Mouse (Mus musculus) liver, embryonic 13.5 days (tissue): Measurements from ENCODE around the gene Ttyh3. TPM values are rescaled to one million over a fixed set of nuclear protein-coding genes. Genes with fewer than 3 reads are reported as not detected.
A peak's percentile ranks its signal among the peaks of the same experiment; 100 is the strongest.

Source experiments
- ATAC-seq: fragments of 200-750 bp; cut with Nextera tagmentation; 2 replicates; pipeline ENCODE4 v1.8.0; 2017; ENCODE audit warnings: low read depth, mild to moderate bottlenecking, moderate number of reproducible peaks, moderate library complexity
- DNase-seq: peaks from one replicate; pipeline ENCODE4 v3.0.0; 2022
- H3K27ac ChIP-seq: fragments of 300-500 bp; sonication (generic); 2 replicates; pipeline ENCODE4 v1.5.1; 2015; ENCODE audit warnings: moderate library complexity, mild to moderate bottlenecking, inconsistent platforms
- H3K27me3 ChIP-seq: fragments of 300-500 bp; sonication (generic); 2 replicates; pipeline ENCODE4 v1.6.1; 2015; ENCODE audit warnings: mild to moderate bottlenecking, inconsistent platforms
- H3K36me3 ChIP-seq: fragments of 300-500 bp; sonication (generic); 2 replicates; pipeline ENCODE4 v1.6.1; 2015; ENCODE audit warnings: mild to moderate bottlenecking, inconsistent platforms
- H3K4me1 ChIP-seq: fragments of 300-500 bp; sonication (generic); replicated peaks from 2 replicates; pipeline ENCODE4 v1.6.1; 2015; ENCODE audit warnings: inconsistent platforms
- H3K4me2 ChIP-seq: fragments of 300-500 bp; sonication (generic); 2 replicates; pipeline ENCODE4 v1.6.1; 2015; ENCODE audit warnings: inconsistent platforms, mild to moderate bottlenecking, moderate library complexity
- H3K4me3 ChIP-seq: fragments of 300-500 bp; sonication (generic); replicated peaks from 2 replicates; pipeline ENCODE4 v1.5.1; 2015; ENCODE audit warnings: mild to moderate bottlenecking, inconsistent platforms
- H3K9ac ChIP-seq: fragments of 300-500 bp; sonication (generic); 2 replicates; pipeline ENCODE4 v1.6.1; 2015; ENCODE audit warnings: mild to moderate bottlenecking, inconsistent platforms
- H3K9me3 ChIP-seq: fragments of 300-500 bp; sonication (generic); replicated peaks from 2 replicates; pipeline ENCODE4 v1.6.1; 2016; ENCODE audit warnings: inconsistent platforms
- WGBS: fragments of 180-500 bp; shearing (Covaris S2); methylation state at CpG from one replicate; pipeline ENCODE4 v1.1.7; 2015; ENCODE audit not compliant: insufficient replicate concordance; 5-methylcytosine and 5-hydroxymethylcytosine counted together
- polyA plus RNA-seq: library from polyadenylated mRNA; unstranded; fragments of >200 nt; fragmentation: Nextera tagmentation; extraction: Ambion mirVana; gene quantifications from 2 replicates; pipeline ENCODE4 v1.2.1, GENCODE M21; 2015

Ttyh3 gene
- polyA plus RNA-seq, 1 experiment from 2014 or later = 4.8 TPM

GRCm38 (mm10) chr5:140624961-140625360 is 23.9 kb downstream of the Ttyh3 start:
- H3K27ac ChIP-seq = no peak overlapping the region
- DNase-seq (no peak), ATAC-seq (no peak)
- H3K27me3 ChIP-seq = no peaks in the 10 kb centered on the region
- H3K9me3 ChIP-seq = no peaks in the 10 kb centered on the region
- peaks cover 57% of the 10 kb centered on the region for H3K36me3 ChIP-seq
- H3K4me2 ChIP-seq = no peak overlapping the region
- 85% methylated on average over 13 of the region's 13 CpGs for WGBS
- H3K9ac ChIP-seq = no peak overlapping the region
- no peak overlapping the region for H3K4me3 ChIP-seq
- peaks cover 8% of the 10 kb centered on the region for H3K4me1 ChIP-seq

DNA sequence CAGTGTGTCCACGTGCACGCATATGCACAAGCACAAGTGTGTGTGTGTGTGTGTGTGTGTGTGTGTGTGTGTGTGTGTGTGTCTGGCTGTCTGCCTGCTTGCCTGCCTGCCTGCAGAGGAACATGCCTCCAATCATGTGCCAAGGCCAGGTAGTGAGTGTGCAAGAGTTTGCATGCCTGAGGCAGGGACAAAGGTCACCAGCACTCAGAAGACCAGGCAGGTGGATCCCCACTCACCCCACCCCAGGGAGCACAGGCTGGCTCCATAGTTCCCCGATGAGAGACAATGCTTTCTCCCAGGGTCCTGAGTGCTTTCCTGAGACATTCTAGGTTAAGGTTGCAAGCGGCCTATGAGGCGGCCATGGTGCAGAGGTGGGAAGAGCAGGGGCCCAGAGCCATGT is 24.6 kb downstream of the Ttyh3 start:
- Histone ChIP-seq H3K9me3 (no peaks in the 10 kb centered on the region), H3K27ac (no peak overlapping the region), H3K36me3 (peaks cover 51% of the 10 kb centered on the region), H3K4me2 (no peak overlapping the region), H3K4me1 (peaks cover 14% of the 10 kb centered on the region), H3K4me3 (no peak overlapping the region), H3K9ac (no peak overlapping the region), H3K27me3 (no peaks in the 10 kb centered on the region)
- no peak for ATAC-seq
- no peak for DNase-seq
- WGBS = 76% methylated on average over 5 of the region's 5 CpGs

- 46% methylated on average over 4 of the region's 4 CpGs for WGBS
- ATAC-seq (no peak), DNase-seq (no peak)
- Histone ChIP-seq H3K4me2 (no peak overlapping the region), H3K4me1 (peaks cover 14% of the 10 kb centered on the region), H3K9ac (no peak overlapping the region), H3K27ac (no peak overlapping the region), H3K9me3 (no peaks in the 10 kb centered on the region), H3K36me3 (peaks cover 47% of the 10 kb centered on the region), H3K27me3 (no peaks in the 10 kb centered on the region), H3K4me3 (no peak overlapping the region)
These were observed 25.0 kb downstream of the Ttyh3 start for GRCm38 (mm10) chr5:140623791-140624190.

DNA sequence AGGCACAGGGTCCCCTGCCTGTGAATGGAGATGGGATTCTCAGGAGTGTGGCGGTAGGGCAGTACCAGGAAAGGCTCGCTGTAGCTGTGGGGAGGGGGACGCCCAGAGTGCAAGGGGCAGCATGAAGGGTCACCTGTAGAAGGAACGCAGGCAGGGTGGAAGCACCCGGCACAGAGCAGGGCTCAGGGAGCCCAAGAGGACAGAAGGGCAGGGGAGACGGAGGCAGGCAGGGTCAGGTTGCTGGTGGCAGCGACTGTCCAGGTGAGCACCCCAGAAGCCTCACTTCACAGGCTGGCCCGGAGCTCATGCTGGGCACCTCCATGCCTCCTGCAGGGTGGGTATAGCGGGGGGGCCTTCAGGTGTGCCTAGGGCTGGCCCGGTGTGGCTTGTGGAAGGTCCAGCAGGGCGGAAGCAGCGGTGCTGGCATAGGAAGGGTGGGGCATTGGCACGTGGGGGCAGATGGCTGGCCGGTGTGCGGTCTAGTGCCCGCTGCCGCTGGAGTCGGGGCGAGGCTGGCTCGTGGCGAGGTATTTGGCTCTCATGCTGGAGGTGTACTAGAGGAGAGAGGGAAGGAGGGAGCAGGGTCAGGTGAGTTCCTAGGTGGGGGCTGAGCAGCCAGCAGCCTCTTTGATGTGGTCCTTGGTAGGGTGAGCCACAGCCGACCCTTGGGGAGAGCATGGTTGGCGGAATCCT is 25.7 kb downstream of the Ttyh3 start:
- DNase-seq (no peak), ATAC-seq (no peak)
- H3K4me1 ChIP-seq = peaks cover 17% of the 10 kb centered on the region
- H3K27ac ChIP-seq = no peak overlapping the region
- H3K36me3 ChIP-seq = peaks cover 40% of the 10 kb centered on the region
- no peak overlapping the region for H3K4me2 ChIP-seq
- no peak overlapping the region for H3K9ac ChIP-seq
- H3K27me3 ChIP-seq = no peaks in the 10 kb centered on the region
- no peak overlapping the region for H3K4me3 ChIP-seq
- 88% methylated on average over 23 of the region's 23 CpGs for WGBS
- no peaks in the 10 kb centered on the region for H3K9me3 ChIP-seq

- Histone ChIP-seq H3K27ac (no peak overlapping the region), H3K4me2 (no peak overlapping the region), H3K9me3 (no peaks in the 10 kb centered on the region), H3K9ac (no peak overlapping the region), H3K4me3 (no peak overlapping the region), H3K4me1 (peaks cover 33% of the 10 kb centered on the region), H3K27me3 (no peaks in the 10 kb centered on the region), H3K36me3 (peaks cover 24% of the 10 kb centered on the region)
- no peak for DNase-seq
- 64% methylated on average over 10 of the region's 10 CpGs for whole genome bisulfite sequencing
- ATAC-seq = no peak
These were observed 27.3 kb downstream of the Ttyh3 start for GRCm38 (mm10) chr5:140621517-140621916.

DNA sequence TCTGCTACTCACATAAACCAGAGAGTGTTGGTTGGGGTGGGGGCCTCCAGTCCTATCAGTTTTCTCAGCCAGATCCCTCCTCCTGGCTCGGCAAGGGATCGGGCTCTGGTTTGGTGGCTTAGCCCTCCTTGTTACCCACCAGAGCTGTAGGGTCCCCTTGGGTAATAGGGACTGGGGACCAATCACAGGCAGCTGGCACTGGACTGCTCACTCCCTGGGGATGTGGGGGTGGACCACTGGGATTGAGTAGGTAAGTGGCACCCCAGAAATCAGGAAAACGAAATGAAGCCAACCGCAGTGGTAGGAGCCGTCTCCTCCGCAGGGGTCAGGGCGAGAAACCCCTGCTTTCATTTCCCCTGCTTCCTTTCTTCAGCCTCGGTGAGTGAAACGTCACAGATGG is 27.7 kb downstream of the Ttyh3 start:
- WGBS = 76% methylated on average over 9 of the region's 9 CpGs
- H3K4me3 ChIP-seq = no peak overlapping the region
- H3K9me3 ChIP-seq = no peaks in the 10 kb centered on the region
- H3K27me3 ChIP-seq = no peaks in the 10 kb centered on the region
- DNase-seq (no peak), ATAC-seq (no peak)
- H3K27ac ChIP-seq = no peak overlapping the region
- H3K9ac ChIP-seq = no peak overlapping the region
- peaks cover 37% of the 10 kb centered on the region for H3K4me1 ChIP-seq
- no peak overlapping the region for H3K4me2 ChIP-seq
- H3K36me3 ChIP-seq = peaks cover 20% of the 10 kb centered on the region

DNA sequence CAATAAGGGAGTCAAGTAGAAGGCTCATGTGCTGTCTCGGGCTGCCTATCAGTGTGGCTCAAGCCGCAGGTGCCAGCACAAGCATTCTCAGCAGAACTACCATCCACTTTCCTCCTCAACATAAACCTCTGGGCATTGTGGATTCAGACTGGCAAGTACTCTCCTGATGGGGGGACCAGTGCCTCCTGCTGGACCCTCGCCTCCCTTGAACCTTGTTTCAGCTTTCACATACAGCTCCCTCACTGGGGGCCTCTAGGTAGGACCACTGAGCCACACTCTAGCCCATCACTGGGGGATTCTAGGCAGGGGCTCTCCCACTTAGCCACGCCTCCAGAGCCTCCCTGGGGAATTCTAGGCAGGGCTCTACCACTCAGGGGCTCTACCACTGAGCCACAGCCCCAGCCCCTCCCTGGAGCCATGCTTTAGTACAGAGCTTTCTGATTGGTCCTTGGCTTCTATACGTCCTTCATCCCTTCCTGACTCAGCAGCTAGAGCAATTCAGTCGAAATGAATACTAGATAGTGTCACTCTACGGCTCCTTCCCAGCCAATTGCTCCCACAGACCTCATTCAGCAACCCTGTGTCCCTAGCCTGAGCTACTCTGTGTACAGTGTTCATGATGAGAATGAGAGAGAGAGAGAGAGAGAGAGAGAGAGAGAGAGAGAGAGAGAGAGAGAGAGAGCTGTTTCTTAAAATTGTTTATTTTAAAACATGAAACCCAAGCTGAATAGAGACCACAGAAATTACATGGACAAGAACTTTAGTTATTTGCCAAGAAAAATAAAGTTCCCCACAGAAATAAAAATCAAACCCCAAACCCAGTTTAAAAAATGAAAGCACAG is 28.7 kb downstream of the Ttyh3 start:
- Histone ChIP-seq H3K9me3 (no peaks in the 10 kb centered on the region), H3K9ac (no peak overlapping the region), H3K4me3 (no peak overlapping the region), H3K27ac (no peak overlapping the region), H3K27me3 (no peaks in the 10 kb centered on the region), H3K4me1 (peaks cover 46% of the 10 kb centered on the region), H3K36me3 (peaks cover 15% of the 10 kb centered on the region), H3K4me2 (no peak overlapping the region)
- WGBS = 37% methylated on average over 7 of the region's 7 CpGs
- ATAC-seq (no peak), DNase-seq (no peak)

GRCm38 (mm10) chr5:140619151-140619771 is 29.6 kb downstream of the Ttyh3 start:
- Histone ChIP-seq H3K4me3 (no peak overlapping the region), H3K27me3 (no peaks in the 10 kb centered on the region), H3K9ac (no peak overlapping the region), H3K27ac (no peak overlapping the region), H3K4me2 (no peak overlapping the region), H3K4me1 (peaks cover 54% of the 10 kb centered on the region), H3K36me3 (peaks cover 11% of the 10 kb centered on the region), H3K9me3 (no peaks in the 10 kb centered on the region)
- WGBS = 13% methylated on average over 6 of the region's 6 CpGs
- DNase-seq = peak; percentile 69
- no peak for ATAC-seq

- no peak overlapping the region for H3K9ac ChIP-seq
- H3K27me3 ChIP-seq = no peaks in the 10 kb centered on the region
- DNase-seq = peak; percentile 34
- no peaks in the 10 kb centered on the region for H3K9me3 ChIP-seq
- 21% methylated on average over 5 of the region's 5 CpGs for WGBS
- peak overlapping the region; percentile 53 for H3K27ac ChIP-seq
- peak; percentile 13; the same call in 1 of the 2 replicates for ATAC-seq
- H3K4me2 ChIP-seq = no peak overlapping the region
- no peak overlapping the region for H3K4me3 ChIP-seq
- H3K4me1 ChIP-seq = peaks cover 62% of the 10 kb centered on the region
- H3K36me3 ChIP-seq = peaks cover 22% of the 10 kb centered on the region
These were observed 31.1 kb downstream of the Ttyh3 start for GRCm38 (mm10) chr5:140617714-140618113.

DNA sequence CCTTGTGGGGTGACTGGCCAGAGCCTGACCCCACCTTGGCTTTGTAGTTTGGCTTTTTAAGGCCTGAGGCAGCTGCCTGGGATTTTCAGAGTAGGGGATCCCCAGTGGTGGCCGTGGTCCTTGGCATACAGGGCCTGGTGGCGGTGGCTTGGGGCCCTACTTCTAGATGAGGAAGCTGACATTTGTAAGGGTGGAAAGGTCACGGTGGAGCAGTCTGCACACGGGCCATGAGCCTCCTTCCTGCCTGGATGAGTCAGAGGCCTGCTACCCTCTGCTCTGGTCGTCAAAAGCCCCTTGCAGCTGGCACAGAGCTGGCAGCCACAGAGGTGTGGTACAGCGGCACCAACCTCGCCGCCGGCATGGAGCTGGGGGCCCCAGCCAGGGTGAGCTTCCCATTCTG is 32.1 kb downstream of the Ttyh3 start:
- peak overlapping the region; percentile 45; the same call in 1 of the 2 replicates for H3K9ac ChIP-seq
- peaks cover 71% of the 10 kb centered on the region for H3K4me1 ChIP-seq

DNA sequence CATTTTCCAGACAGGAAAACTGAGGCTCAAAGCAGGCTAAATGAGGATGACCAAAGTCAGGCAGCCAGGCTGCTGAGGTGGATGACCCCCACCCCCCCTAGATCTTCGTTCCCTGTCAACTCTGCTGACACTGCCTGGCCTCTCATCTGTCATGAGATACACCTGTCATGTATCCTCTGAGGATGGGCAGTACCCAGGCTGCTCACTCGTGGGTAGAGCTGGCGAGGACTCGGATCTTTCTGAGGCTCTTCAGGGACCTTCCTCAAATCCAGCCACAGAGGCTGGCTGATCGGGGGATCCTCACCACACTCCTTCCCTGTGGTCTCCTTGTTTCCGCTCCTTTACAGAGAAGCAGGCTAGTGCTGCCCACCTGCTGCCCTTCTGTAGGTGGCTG is 32.7 kb downstream of the Ttyh3 start:
- Histone ChIP-seq H3K36me3 (peaks cover 37% of the 10 kb centered on the region), H3K9ac (peak overlapping the region; percentile 45), H3K27ac (peak overlapping the region; percentile 53), H3K4me3 (no peak overlapping the region), H3K9me3 (no peaks in the 10 kb centered on the region), H3K27me3 (peaks cover 9% of the 10 kb centered on the region), H3K4me1 (peaks cover 74% of the 10 kb centered on the region), H3K4me2 (no peak overlapping the region)
- DNase-seq (no peak), ATAC-seq (no peak)
- WGBS = 65% methylated on average over 6 of the region's 6 CpGs

More for the DNA sequence above, 32.1 kb downstream of the Ttyh3 start:
- Histone ChIP-seq H3K9me3 (no peaks in the 10 kb centered on the region), H3K4me2 (no peak overlapping the region), H3K36me3 (peaks cover 31% of the 10 kb centered on the region), H3K27me3 (peaks cover 4% of the 10 kb centered on the region; the same call in 1 of the 2 replicates), H3K4me3 (no peak overlapping the region), H3K27ac (peak overlapping the region; percentile 53)
- DNase-seq = no peak
- WGBS = 47% methylated on average over 9 of the region's 9 CpGs
- ATAC-seq = no peak
